Mouse (Mus musculus) heart, postnatal 25 days (tissue): Measurements from ENCODE around the gene Wfdc10. TPM values are rescaled to one million over a fixed set of nuclear protein-coding genes. Genes with fewer than 3 reads are reported as not detected.
A peak's percentile ranks its signal among the peaks of the same experiment; 100 is the strongest.
"Not testable (repeated sequence)": the region's sequence is repeated elsewhere in the genome, so short reads cannot be mapped to it uniquely, and the experiment has no call there.

ENCODE experiments used
- DNase-seq: peaks from one replicate; pipeline ENCODE4 v3.0.0; 2022; ENCODE audit warnings: low spot score
- intact Hi-C: fragments of 180-260 bp; cut with DNase I; formaldehyde crosslinking; loops from one replicate; pipeline ENCODE4 v1.15.1; 2025
- total RNA-seq, 2 experiments: library from RNA; stranded (reverse); gene quantifications; 2 replicates each; pipeline ENCODE4 v1.2.3; 2021

Gene Wfdc10
- not detected for total RNA-seq

DNA sequence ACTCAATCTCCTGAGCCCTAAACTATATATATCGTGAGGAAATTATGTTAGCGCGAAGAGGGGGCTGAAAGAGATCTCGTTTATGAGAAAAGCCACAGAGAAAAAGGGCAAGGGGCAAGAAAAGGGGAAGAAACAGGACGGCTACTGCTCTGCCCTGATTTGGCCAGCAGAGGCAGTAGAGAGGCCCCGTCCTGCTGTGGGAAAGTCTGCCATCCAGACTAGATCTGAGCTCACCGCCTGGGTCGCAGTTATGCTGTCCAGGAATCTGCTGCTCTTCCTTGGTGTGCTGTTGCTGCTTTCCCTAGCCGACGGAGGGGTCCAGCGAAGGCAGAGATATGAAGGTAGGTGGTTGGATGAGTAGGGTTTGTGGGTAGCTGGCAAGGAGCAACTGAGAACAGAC lies at the start of gene Wfdc10:
Gene Wfdc10 (plus strand): TSS at position 189 of the 400 bp plus-strand sequence.
- DNase-seq = no peak
- intact Hi-C loops = no loop called here

DNA sequence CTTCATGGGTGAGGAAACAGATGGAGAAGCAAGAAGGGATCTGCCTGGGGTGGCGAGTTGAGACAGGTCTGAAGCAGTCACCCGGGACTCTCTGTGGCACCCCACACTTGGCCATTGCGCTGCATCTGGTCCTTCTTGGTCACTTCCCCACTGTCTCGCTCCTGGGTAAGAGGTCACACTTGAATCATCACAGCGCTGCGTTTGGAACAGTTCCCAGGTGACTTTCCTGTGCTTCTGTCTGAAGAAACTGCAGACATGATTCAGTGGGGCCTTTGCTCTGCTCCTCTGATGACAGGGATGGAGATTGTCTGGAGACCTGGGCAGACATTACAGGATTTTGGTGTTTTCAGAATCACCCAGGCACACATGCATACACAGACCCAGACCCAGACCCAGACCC lies 47.1 kb upstream of the Wfdc10 start:
- intact Hi-C loops = no loop called here
- DNase-seq = no peak

DNA sequence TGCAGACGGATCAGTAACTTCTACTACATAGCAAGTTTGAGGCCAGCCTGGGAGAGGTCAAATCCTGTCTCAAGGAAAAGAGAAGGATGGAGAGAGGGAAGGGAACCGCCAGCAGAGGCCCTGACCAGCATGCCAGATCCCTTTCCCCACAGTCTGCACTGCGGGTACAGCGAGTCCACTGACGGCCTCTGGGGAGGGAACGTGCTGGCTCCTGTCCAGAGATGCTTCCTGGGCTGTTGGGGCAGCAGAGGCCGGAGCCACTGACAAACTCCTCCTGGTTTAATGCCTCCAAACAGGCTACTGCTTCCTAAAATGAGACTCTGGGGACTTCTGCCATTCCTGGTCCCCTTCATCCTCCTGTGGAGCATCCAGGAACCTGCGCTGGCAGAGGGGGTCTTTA lies 42.4 kb upstream of the Wfdc10 start, which contains the start of the genes Wfdc6b and Wfdc8:
Gene Wfdc6b (plus strand): TSS at position 52 of the 400 bp plus-strand sequence.
Gene Wfdc8 (minus strand): TSS at position 156 of the 400 bp plus-strand sequence.
- DNase-seq = peak; percentile 10

DNA sequence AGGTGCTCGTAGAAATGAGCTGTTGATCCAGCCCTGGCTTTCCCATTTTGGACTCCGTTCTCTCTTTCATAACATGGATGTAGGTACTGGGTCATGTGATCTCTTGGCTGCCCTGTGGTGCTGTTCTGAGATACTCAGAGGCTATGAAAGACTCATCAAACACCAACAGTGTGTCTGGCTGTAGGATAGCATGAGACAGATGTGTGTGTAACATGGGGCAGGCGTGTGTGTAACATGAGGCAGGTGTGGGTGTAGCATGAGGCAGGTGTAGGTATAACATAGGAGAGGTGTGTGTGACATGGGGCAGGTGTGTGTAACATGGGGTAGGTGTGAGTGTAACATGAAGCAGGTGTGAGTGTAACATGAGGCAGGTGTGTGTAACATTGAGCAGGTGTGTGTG lies 40.5 kb upstream of the Wfdc10 start:
- no peak for DNase-seq
- intact Hi-C loops = no loop called here

More for the DNA sequence above, 42.4 kb upstream of the Wfdc10 start, which contains the start of the genes Wfdc6b and Wfdc8:
- intact Hi-C loops = not testable (repeated sequence)

DNA sequence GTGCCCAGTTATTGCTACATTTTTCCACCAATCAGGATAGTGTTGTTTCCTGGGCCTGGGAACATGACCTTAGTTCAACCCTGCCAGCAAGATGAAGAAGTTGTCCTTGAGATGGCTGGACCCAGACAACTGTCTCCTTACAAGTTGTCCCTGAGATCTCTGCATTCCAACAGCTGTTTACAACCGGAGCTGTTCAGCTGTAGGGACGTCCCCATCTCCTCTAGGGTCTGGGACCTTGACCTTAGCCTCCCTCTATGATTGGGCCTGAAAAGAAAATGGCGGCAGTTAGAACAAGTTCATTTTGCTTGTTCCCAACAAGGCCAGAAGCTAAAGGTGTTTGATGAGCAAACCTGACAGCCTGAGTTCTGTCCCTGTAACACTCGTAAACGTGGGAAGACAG lies 36.8 kb upstream of the Wfdc10 start:
- DNase-seq = no peak
- intact Hi-C loops = no loop called here

DNA sequence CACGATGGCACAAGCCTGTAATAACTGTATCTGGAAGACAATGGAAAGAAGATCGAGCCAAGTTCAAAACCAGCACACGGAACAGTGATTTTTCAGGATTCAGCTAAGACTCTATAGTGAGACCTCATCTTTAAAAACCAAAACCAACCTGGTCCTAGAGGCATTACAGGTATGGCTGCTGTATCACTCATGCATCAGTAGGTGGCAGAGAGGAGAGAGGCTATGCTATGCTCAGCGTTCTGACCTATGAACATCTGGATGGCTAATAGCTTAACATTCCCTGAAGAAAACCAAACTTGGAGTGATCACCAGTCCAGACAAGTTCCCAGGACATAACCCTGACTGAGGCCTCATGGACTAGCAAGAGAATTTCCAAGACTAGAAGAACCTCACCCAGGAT lies 34.1 kb upstream of the Wfdc10 start:
- intact Hi-C loops = no loop called here
- DNase-seq = no peak

DNA sequence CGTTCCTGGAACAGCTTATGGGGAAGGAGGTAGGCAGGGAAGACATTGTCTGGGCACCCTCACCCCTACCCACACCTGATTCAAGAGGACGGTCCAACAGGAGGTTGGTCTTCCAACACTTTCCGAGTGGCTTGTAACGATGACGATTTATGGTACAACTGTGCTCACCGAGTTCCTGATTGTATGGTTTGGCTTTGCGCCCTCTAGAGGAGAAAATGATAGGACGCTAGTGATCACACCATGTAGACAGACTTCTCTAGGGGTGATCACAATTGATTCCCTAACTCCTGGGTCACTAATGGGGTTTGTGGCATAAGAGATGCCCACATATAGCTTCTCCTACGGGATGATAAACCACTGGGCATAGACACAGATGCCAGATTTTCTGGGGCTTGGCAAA lies 20.6 kb upstream of the Wfdc10 start:
- no peak for DNase-seq
- intact Hi-C loops = no loop called here

DNA sequence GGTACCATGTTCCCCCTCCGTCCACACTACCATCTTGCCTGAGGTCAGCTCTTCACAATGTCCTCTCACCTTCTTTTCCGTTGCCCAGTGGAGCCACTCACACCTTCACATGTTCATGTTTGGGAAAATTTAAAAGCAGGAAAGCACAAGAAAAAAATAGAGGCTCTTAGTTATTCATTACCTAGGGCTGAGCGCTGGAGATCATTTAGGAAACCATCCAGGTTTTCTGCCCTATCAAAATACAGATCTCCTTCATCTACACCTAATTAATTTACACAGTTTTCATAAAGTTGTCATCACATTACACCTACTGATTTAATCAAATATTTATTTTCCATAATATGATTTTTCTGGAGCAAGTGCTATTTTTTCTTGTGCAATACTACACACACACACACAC lies 17.1 kb upstream of the Wfdc10 start, which contains the start of gene Wfdc16:
Gene Wfdc16 (minus strand): TSS at position 101 of the 400 bp plus-strand sequence.
- DNase-seq = no peak
- intact Hi-C loops = no loop called here

DNA sequence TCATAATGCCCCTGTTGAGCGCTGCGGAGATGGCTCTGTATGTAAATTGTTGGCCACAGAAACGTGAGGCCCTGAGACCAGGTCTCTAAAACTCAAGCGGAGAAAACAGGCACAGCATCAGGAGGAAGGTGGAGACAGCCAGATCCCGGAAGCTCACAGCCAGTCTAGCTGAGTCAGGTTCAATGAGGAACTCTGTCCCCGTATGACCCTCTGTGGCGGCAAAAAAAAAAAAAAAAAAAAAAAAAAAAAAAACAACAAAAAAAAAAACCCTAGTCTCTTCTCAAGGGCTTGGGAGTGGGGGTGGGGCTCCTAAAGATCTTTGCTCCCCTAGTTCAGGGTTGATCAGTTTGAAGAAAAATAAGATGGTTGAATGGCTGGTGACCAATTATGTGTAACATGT lies 14.7 kb upstream of the Wfdc10 start:
- DNase-seq = no peak
- intact Hi-C loops = no loop called here

DNA sequence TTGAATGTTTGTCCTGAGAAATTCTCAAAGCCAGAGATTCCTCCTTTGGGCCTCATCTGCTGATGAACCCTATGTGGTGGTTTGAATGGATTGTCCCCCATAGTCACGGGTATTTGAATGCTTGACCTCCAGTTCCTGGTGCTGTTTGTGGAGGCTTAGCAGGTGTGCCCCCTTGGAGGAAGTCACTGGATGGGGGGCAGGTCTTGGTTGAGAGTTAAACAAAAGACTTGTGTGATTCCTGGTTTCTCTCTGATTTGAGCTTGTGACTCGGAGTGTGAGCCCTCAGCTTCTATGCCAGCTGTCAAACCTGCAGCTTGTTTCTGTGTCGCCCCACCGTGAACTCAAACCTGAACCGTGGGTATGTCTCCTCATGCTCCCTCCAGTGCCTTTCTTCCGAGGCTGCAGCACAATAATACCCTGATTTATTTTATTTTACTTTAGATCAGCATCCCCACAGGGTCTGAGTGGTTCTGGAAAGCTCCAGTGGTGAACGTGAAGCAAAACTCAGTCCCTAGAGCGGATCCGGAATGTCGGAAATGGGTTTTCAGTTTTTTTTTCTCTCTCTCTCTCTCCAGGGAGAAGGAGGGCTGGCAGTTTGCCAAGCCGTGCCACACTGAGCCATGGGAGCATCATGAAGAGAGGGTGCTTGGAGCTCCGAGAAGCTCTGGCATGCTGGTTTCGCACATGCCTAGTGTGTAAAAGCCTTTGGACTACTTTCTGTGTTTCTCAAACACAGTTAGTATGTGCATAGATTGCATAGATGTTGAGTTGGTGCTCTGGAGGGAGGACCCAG lies 13.8 kb upstream of the Wfdc10 start:
- no peak for DNase-seq
- intact Hi-C loops = no loop called here

DNA sequence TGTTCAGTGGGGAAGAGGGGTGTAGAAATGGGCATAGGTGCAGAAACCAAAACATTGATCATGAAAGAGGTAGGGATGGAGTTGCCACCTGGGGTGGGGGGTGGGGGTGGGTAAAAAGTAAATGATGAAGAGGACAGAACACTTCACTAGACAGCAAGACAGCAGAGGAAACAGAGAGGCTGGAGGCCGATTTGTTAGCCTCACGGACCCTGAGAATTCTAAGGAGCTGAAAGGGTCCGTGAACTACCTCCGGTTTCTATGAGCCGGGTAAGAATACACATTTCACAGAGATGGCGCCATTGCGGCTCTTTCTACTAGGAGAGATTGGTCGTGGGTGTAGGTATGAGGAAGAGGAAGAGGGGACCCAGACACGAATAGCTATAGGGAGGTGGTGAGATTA lies 637 bp downstream of the Wfdc10 start, which contains the start of gene Wfdc9:
Gene Wfdc9 (minus strand): TSS at position 101 of the 400 bp plus-strand sequence.
- DNase-seq = no peak
- intact Hi-C loops = no loop called here

DNA sequence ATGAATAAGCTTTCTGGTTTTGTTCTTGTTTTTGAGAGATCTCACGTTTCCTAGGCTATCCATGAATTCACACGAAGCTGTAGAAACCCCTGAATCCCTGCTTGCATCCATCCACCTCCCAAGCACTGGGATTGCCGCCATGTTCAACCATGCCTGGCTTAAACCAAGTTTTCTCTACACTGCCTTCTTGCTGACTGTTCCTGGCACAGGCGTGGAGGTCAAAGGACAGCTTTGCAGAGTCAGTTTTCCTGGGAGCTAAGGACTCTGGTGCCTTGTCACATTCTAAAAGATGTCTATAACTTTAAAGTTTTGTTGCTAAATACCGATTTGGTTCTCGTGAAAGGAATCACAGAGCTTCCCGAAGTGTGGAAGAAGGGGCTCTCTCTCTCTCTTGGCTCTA lies 9.0 kb downstream of the Wfdc10 start:
- DNase-seq = no peak
- intact Hi-C loops = no loop called here

DNA sequence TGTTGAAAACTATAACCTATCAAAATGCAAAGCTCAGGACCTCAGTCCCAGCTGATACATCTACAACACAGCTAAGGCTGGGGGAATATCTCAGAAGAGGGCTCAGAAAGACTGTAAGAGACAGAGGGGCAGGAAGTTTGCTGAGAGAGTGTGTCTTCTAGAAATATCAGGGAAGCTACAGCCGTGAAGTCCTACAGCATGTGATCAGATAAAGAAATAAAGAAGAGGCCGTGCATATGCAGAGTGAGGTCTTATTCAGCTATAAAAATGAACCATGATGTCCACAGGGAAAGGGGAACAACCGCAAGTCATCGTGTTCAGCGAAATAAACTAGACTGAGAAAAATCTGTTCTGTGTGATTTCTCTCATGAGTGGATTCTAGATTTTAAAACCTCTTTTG lies 14.4 kb downstream of the Wfdc10 start:
- intact Hi-C loops = no loop called here
- DNase-seq = no peak

DNA sequence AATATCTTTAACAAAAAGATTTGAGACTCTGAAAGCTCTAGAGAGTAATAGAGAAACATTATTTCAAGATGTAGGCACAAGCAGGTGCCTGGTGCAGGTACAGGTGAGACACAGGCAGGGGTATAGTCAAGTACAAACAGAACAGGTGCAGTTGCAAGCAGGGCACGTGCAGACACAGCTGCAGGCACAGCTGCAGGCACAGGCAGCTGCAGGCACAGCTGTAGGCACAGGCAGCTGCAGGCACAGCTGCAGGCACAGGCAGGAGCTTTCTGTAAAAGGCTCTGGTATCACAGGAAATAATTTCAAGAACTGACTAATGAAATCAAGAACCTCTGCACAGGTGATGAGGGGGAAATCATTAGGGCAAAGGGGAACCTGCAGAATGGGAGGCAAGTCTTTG lies 15.1 kb downstream of the Wfdc10 start:
- no peak for DNase-seq
- intact Hi-C loops = no loop called here

DNA sequence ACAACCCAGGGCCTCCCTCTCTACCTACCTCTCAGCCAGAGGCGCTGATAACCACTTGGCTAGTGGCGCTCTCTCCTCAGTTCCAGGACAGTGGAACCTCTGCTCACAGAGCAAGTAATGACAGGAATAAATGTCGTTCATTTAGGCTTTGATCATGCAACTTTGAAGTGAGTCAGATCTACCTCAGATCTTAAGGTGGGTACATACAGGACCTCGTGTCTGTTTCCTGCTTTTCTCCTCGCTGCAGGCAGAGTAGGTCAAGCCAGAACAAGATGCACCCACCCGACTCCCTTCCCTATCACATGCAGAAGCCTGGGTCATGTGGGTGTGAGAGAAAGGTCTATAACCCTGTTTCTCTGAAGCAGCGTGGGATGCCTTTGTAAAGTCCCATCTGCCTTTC lies 18.1 kb downstream of the Wfdc10 start, which contains the start of gene Wfdc11:
Gene Wfdc11 (minus strand): TSS at position 101 of the 400 bp plus-strand sequence.
- intact Hi-C loops = no loop called here
- DNase-seq = no peak

DNA sequence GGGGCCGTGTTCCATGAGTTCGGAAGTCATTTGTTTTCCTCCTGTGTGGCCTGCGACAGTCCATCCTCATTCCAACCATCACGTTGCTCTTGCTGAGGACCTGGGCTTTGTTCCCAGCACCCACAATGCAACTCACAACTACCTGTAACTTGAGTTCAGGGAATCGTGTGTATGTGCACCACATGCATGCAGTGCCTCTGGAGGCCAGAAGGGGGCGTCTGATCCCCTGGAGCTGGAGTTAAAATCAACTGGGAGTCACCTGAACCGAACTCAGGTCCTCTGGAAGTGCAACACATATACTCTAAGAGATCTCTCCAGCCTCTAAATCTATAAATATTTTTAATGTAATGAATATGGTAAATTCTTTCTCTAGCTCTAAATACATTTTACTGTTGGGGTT lies 20.3 kb downstream of the Wfdc10 start:
- intact Hi-C loops = loop anchor here (5.0 kb wide), 1 partner anchor 116 kb away; no protein-coding TSS in a partner anchor
- no peak for DNase-seq

DNA sequence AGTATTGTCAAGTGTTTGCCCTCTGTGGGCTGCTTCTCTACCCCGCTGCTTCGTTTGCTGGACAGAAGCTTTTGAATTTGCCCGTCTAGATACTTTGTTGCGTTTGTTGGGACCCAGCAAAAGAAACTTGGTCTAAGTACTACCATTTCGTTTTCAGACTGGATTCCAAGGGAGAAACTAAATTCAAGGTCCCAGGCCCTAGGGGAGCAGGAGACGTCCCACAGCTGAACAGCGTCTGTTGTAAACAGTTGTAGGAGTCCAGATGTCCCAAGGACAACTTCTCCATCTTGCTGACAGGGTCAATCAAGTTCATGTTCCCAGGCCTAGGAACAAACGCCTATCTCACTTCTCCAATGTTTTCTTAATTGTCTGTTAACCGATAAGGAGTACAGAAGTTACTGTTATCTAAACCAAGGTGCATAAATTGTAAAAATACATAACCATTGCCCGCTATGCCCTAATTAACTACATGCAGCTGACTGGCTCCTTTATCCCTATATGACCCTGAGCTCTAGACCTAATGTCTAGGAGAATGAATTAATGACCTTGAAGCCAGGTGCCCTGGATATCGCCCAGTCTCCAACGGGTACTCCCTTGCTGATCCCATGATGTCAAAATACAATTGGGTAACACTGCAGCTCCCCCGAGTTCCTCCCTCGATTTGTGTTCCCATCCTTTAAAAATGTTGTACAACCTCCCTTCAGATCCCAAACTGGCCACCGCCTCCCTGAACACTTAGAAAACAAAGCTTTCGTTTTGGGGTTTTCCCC lies 21.3 kb downstream of the Wfdc10 start:
- DNase-seq = no peak
- intact Hi-C loops = loop anchor here (5.0 kb wide), 1 partner anchor 115 kb away; no protein-coding TSS in a partner anchor

DNA sequence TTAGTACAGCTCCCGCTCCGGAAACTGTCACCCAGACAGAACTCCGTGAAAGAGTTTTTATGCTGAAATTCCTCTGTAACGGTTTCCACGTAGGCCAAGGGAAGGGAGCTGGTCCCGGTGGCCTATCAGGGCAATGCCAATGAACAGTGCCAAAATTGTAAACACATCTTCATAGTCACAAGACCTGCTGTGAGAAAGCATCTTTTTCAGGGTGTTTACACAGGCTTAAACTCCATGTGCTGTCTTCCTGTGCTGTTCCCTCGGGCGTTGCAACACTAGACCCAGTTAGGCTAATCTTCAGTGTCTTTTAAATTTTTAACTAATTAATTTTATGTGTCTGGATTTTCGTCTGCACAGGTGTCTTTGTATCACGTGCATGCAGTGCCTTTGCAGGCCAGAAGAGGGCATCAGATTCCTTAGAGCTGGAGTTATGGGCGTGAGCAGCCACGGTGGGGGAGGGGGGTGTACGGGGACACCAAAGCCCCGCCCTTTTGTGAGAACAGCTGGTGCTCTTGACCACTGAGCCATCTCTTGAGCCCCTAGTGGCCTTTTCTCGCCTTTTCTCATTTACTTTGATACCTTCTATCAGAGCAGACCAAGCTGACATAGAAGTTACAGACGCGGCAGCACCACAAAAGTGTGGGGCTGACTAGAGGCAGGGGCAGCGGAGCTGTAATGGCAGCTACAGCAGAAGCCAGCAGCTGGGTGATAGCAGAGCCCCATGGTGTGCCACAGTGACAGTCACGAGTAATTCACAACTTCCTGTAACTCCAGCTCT lies 23.2 kb downstream of the Wfdc10 start:
- no peak for DNase-seq
- intact Hi-C loops = loop anchor here (2.0 to 5.0 kb wide), 2 partner anchors 48 to 113 kb away; no protein-coding TSS in a partner anchor

DNA sequence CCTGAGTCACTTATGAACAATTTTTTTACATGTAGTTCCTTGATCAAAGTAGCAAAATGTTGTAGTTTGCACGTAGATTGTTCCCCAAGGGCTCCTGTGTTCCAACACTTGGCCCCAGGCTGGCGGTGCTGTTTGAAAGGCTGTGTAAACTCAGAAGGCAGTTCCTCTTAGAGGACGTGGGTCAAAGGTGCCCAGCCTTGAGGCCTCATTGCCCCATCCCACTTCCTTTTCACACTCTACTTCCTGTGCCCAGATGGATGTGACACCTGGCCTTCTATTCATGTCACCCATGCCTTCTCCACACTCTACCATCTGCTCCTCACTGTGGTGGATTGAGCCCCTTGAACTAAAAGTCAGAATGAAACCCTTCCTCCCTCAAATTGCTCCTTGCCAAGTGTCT lies 24.1 kb downstream of the Wfdc10 start:
- no peak for DNase-seq
- intact Hi-C loops = loop anchor here (2.0 to 5.0 kb wide), 2 partner anchors 47 to 112 kb away; no protein-coding TSS in a partner anchor

DNA sequence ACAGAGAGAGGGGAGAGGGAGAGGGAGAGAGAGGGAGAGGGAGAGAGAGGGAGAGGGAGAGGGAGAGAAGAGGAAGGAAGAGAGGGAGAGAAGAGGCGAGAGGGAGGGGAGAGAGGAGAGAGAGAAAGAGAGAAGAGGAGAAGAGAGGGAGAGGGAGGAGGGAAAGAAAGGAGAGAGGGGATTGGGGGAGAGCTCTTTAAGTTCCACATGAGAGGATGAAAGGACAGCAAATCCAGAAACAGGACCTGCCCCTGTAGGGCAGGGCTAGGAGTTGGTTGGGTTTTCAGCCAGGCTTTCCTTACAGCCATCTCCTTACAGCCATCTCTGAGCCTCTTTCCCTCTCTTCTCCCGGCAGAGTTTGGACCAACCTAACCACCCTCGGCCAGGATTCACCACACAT lies 29.0 kb downstream of the Wfdc10 start, which contains the start of gene Wfdc13:
Gene Wfdc13 (plus strand): TSS at position 301 of the 400 bp plus-strand sequence.
- DNase-seq = no peak
- intact Hi-C loops = no loop called here
